Mouse (Mus musculus) erythroblast, adult 5-6 weeks (primary cell): Measurements from ENCODE around the gene Noxa1. TPM values are rescaled to one million over a fixed set of nuclear protein-coding genes. Genes with fewer than 3 reads are reported as not detected.

Experiments
- ATAC-seq: replicated peaks from 2 replicates; pipeline ENCODE4 v1.8.0; 2016; ENCODE audit warnings: moderate number of reproducible peaks, mild to moderate bottlenecking, moderate TSS enrichment, inconsistent platforms; ENCODE audit not compliant: poor library complexity, low FRiP score, severe bottlenecking
- total RNA-seq, 2 experiments: library from RNA; stranded (forward) in 1 of 2; stranded (reverse) in 1 of 2; fragments of 150-400 nt in 1 of 2; fragments of 200-764, 138-1000 nt in 1 of 2; gene quantifications; 2 replicates each; pipeline versions ENCODE4 v1.2.3 to v1.2.4; 2015 to 2017; ENCODE audit warnings: low replicate concordance in 2 of 2

The Noxa1 gene
- total RNA-seq, 2 experiments from 2014 or later, result not detected

GRCm38 (mm10) chr2:25099703-25100102 lies 4.8 kb upstream of the Noxa1 start:
- ATAC-seq, result no peak

GRCm38 (mm10) chr2:25098956-25099355 lies 4.0 kb upstream of the Noxa1 start:
- ATAC-seq, result no peak

- no peak for ATAC-seq
Observed at GRCm38 (mm10) chr2:25098005-25098615, 3.2 kb upstream of the Noxa1 start.

- ATAC-seq, result no peak
Observed at GRCm38 (mm10) chr2:25094785-25095108, 202 bp downstream of the Noxa1 start.

- no peak for ATAC-seq
Observed at GRCm38 (mm10) chr2:25088636-25089035, 6.3 kb downstream of the Noxa1 start.

DNA sequence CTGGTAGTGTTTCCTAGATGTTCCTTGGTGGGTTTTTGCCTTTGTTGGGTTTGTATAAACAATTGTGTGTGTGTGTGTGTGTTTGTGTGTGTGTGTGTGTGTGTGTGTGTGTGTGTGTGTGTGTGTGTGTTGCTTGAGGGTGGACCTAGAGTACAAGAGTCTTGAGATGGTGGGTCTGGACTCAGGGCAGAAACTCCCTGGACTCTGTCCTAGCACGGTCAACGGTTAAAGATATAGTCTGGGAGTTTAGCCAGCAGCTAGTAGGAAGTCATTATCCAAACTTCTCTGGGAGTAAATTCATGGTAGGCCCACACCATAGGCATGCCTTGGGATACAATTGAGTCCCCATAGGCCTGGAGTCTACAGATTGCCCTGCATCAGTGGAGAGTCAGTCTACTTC lies 7.1 kb downstream of the Noxa1 start:
- no peak for ATAC-seq

DNA sequence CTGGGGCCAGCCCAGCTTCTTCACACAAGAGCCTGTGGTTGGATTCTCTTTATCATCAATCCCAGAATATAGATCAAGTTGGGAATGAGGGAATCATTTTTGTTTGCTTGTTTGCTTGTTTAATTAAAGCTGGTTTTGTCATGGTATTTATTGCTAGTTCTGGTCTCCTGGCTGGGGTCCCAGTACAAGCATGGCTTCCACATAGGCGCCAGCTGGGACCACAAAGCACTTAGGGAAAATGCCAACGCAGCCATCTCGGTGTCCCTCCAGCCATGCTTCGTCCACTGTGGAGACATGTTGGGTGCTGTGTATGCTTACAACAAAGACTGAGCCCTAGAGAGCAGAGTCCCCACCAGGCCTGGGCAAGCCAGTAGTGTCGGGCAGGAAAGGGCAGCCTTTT lies 9.4 kb downstream of the Noxa1 start:
- ATAC-seq, result no peak

DNA sequence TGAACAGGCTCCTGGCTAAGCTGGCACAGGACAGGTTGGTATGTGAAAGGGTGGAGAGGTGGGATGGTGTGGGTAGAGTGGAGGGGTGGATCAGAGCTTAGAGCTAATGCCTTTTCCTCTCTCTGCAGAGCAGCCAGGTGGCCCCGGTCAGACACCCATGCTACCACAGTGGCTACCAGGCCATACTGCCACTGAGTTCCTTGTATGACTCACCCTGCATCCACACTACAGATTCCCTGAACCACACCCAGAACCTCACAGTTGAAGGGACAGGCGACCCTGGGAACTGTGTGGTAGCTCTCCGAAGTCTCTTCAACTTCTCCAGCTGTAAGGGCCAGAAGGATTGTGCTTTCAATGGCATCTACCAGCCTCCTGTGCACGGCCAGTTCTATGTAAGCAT lies 11.3 kb downstream of the Noxa1 start:
- ATAC-seq, result no peak

- ATAC-seq, result no peak
Observed at GRCm38 (mm10) chr2:25080076-25080475, 14.9 kb downstream of the Noxa1 start, which contains the start of gene Entpd8. Gene Entpd8, plus strand, starts transcription at chr2:25080304.

- no peak for ATAC-seq
Observed at GRCm38 (mm10) chr2:25078967-25079366, 16.0 kb downstream of the Noxa1 start.

GRCm38 (mm10) chr2:25075506-25075905 lies 19.4 kb downstream of the Noxa1 start:
- ATAC-seq, result no peak

DNA sequence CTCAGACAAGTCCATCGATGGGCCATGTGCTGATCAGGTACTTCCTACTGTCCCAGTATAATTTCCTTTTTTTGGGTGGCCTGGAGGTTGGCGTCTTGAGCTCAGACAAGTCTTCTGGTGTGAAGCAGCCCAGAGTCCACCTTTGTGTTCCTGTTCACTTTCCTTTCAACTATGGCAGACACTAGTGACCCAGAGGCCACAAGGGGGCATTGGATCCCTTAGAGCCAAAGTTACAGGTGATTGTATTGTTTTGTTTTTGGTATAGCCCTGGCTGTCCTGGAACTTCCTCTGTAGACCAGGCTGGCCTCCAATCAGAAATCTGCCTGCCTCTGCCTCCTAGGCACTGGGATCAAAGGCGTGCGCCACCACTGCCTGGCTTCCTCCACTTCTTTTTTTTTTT lies 22.6 kb downstream of the Noxa1 start:
- ATAC-seq, result no peak

DNA sequence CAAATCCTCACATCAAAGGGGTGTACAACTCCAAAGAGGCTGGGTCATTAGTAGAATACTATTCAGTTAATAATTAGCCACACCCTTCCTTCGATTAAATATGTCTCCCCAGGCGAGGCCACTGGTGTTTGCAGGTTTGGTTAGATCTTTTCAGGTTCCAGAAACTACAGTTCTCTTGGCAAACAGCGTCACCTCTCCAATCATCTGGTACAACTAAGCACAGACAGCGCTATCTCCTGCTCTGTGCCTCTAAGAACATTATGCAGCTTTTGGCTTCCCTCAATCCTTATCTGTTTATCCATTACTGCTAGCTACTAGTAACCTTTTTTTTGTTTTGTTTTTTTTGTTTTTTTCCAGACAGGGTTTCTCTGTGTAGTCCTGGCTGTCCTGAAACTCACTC lies 25.4 kb downstream of the Noxa1 start:
- no peak for ATAC-seq

DNA sequence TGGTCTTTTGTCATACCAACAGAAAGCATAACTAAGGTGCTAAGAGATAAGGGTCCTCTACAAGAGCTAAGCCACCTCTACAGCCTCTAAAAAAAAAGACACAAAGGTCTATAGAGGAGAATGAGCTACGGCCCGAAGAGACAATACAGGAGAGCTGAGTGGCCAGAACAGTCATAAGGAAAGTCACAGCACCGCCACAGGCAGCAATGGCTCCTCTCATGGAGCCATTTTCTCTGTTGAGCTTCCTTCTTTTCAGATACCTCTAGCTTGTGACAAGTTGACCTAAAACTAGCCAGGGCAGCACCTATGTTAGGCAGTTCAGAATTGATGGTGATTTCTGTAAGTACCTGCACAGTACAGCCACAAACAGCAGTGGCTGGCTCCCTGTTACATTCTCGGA lies 28.4 kb downstream of the Noxa1 start:
- no peak for ATAC-seq

DNA sequence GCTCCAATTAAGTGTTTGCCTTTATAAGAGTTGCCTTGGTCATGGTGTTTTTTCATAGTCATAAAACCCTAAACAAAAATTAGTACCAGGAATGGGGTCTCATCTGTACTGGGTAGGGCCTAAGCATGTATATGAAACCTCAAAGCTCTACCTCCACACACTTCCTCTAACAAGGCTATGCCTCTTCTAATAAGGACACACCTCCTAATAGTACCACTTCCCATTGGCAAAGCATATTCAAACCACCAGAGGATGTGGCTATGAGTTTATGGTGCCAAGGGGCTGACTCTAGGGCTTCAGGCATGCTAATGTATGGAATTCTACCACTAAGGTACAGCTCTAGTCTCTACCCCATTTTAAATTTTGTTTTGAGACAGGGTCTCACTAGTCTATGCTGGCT lies 29.4 kb downstream of the Noxa1 start:
- ATAC-seq, result no peak

DNA sequence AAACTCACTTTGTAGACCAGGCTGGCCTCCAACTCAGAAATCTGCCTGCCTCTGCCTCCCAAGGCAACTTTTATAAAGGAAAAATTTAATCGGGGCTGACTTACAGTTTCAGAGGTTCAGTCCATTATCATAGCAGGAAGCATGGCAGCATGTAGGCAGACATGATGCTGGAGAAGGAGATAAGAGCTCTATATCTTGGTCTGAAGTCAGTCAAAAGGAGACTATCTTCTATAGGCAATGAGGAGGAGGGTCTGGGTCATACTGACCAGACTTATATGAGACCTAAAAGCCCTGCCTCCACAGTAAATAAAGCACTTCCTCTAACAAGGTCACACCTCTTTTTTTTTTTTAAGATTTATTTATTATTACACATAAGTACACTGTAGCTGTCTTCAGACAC lies 30.7 kb downstream of the Noxa1 start:
- ATAC-seq, result no peak

- no peak for ATAC-seq
Observed at GRCm38 (mm10) chr2:25063523-25063922, 31.4 kb downstream of the Noxa1 start.

DNA sequence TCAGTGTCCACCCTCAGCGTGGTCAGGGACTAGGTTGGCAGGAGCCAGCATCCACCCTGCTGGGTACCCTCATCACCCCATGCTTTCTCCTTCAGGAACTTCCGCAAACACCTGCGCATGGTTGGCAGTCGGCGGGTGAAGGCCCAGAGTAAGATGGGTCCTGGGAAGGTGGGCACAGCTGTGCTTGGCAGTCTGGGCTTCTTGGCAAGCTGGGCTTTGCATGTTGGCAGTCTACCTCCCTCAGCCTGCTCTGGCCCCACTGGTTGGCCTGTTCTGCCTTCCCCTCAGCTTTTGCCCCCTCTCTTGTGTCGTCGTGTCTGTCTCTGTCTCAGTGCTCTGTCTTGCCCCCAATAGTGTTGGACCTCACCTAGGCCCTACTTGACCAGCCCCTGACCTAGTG lies 36.0 kb downstream of the Noxa1 start:
- ATAC-seq, result no peak

- no peak for ATAC-seq
Observed at GRCm38 (mm10) chr2:25055409-25056155, 39.4 kb downstream of the Noxa1 start.

DNA sequence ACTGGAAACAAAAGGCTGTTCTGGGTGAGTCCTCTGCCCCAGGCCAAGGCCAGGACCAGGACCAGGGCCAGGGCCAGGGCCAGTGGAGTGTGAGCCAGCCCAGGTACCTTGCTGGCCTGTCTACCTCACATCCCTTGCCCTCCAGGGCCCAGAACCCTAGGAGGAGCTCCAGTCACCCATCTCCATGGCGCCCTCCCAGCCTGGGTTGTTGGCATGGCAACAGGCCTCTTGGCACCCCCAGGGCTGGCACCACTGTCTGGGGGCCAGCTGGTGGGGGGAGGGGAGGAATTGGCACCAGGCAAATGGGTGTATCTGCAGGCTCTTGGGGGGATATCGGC lies 39.9 kb downstream of the Noxa1 start:
- ATAC-seq, result 0 out of 2 replicates have a peak, but pooled peaks have one; percentile 13

DNA sequence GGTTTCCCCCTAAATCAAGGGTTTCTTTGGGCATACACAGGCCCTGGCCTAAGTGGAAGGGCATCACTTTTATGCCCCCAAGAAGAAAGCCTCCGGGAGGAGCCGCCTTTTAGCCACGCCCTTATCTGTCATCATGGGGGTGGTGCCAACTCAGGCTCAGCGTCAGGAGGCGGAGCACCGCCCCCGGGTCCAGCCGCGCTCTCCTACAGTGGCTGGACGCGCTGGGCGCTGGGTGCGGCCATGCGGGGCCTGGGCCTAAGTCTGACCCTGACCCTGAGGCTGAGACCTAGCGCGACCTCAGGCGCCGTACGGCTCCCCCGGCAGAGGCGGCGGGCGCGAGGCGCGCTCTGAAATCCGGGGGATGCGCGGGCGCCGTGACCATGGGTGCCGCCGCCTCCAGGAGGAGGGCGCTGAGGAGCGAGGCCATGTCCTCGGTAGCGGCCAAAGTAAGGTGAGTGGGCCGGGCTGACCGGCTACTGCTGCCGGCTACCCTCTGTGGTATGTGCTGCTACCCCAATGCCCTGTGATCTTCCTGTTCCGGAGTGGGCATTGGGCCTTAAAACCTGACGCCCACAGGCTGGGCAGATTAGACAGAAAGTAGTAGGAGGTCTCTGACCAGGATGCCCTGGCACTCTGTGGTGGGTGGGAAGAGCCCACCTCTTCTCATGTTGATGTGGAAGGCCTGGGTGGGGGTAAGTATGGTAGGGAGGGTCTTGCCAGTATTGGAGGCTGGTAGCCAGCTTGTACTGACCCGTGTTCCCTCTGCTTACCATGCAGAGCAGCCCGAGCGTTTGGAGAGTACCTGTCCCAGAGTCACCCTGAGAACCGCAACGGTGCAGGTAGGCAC lies 40.5 kb downstream of the Noxa1 start, which contains the start of gene Nsmf:
Gene Nsmf (plus strand): TSS at position 135 of the 847 bp plus-strand sequence.
- peak; percentile 81 for ATAC-seq
